9 mouse cellular contexts compared by ENCODE assay signal in genomic region chr11:104132580-104133441, GRCm38 (mm10). TPM values are rescaled to one million over a fixed set of nuclear protein-coding genes. Genes with fewer than 3 reads are reported as not detected.
DNase-seq lines count a peak whose midpoint lies in the region; ATAC-seq and TF ChIP-seq lines count a peak whose summit lies in the region.
"Had no signal": no experiment of that assay in that cellular context is flagged by ENCODE, and none has a peak within 500 bp of the region (broad histone marks: within the 10 kb centered on the region; RNA-seq: fewer than 3 reads in every experiment).

Gene Crhr1, plus strand, starts transcription at chr11:104132855.

- no peak within 1 kb of the TSS for H3K4me3 ChIP-seq in kidney, adult 2 months (ENCODE audit: insufficient read depth, low read depth, low read length)
- peak within 1 kb of the TSS; percentile 62 for H3K4me3 ChIP-seq in embryonic facial prominence, embryonic 12.5 days
- peak within 1 kb of the TSS; percentile 52 for H3K4me3 ChIP-seq in intestine, embryonic 16.5 days (ENCODE audit: low read length)
- peak within 1 kb of the TSS; percentile 41 for H3K4me3 ChIP-seq in stomach, postnatal 0 days (ENCODE audit: low read depth, low read length)
- H3K4me3 ChIP-seq: megakaryocyte, embryonic 14.5 days had no signal

- TF ChIP-seq EP300 in stomach, postnatal 0 days (optimal IDR thresholded peaks at IDR 0.05): no peak

- no peak within 1 kb of the TSS for H3K27ac ChIP-seq in kidney, adult 2 months (ENCODE audit: insufficient read depth, low read depth, low read length)
- no peak within 1 kb of the TSS for H3K27ac ChIP-seq in embryonic facial prominence, embryonic 12.5 days
- H3K27ac ChIP-seq in intestine, embryonic 16.5 days (ENCODE audit: low read length): no peak within 1 kb of the TSS
- H3K27ac ChIP-seq in stomach, postnatal 0 days (replicated peaks): no peak within 1 kb of the TSS

- no peaks in the 10 kb centered on the region for H3K4me1 ChIP-seq in kidney, adult 2 months (ENCODE audit: control insufficient read depth, insufficient read depth, low read length)
- peaks cover 12% of the 10 kb centered on the region for H3K4me1 ChIP-seq in embryonic facial prominence, embryonic 12.5 days
- peaks cover 18% of the 10 kb centered on the region; the same call in 1 of the 2 replicates for H3K4me1 ChIP-seq in intestine, embryonic 16.5 days (ENCODE audit: control insufficient read depth, insufficient read depth, low read length)
- H3K4me1 ChIP-seq in stomach, postnatal 0 days (replicated peaks; ENCODE audit: control insufficient read depth, insufficient read depth): peaks cover 3% of the 10 kb centered on the region; the same call in 1 of the 2 replicates

- no peaks in the 10 kb centered on the region for H3K9me3 ChIP-seq in embryonic facial prominence, embryonic 12.5 days
- H3K9me3 ChIP-seq in intestine, embryonic 16.5 days (ENCODE audit: control insufficient read depth, low read length): no peaks in the 10 kb centered on the region
- no peaks in the 10 kb centered on the region for H3K9me3 ChIP-seq in stomach, postnatal 0 days (ENCODE audit: control insufficient read depth, low read length)
- H3K9me3 ChIP-seq: megakaryocyte, embryonic 14.5 days had no signal

- ATAC-seq in embryonic facial prominence, embryonic 12.5 days (ENCODE audit: insufficient number of reproducible peaks, insufficient read depth, low FRiP score, low TSS enrichment): peak; percentile 73
- ATAC-seq in intestine, embryonic 16.5 days: no peak
- ATAC-seq in stomach, postnatal 0 days (ENCODE audit: low FRiP score, low TSS enrichment): peak; percentile 24; the same call in 1 of the 2 replicates

- no peaks in the 10 kb centered on the region for H3K36me3 ChIP-seq in kidney, adult 2 months (ENCODE audit: control insufficient read depth, insufficient read depth, low read length)
- no peaks in the 10 kb centered on the region for H3K36me3 ChIP-seq in embryonic facial prominence, embryonic 12.5 days
- no peaks in the 10 kb centered on the region for H3K36me3 ChIP-seq in intestine, embryonic 16.5 days (ENCODE audit: control insufficient read depth, insufficient read depth, low read length)
- H3K36me3 ChIP-seq in stomach, postnatal 0 days (ENCODE audit: control insufficient read depth, insufficient read depth, low read length): no peaks in the 10 kb centered on the region

- no peak for TF ChIP-seq CTCF in kidney, adult 2 months (conservative IDR thresholded peaks at IDR 0.05; ENCODE audit: insufficient read depth, insufficient read length, low read depth, low read length)
- no peak for TF ChIP-seq CTCF in brain, embryonic 14.5 days (IDR thresholded peaks at IDR 0.05; ENCODE audit: borderline replicate concordance, extremely low read depth, insufficient read depth, insufficient read length)
- TF ChIP-seq CTCF in stomach, postnatal 0 days (IDR thresholded peaks at IDR 0.05; ENCODE audit: low read depth): no peak

- WGBS in kidney, adult 2 months: 1% methylated on average over 71 of the region's 80 CpGs
- WGBS in embryonic facial prominence, embryonic 12.5 days: under 1% methylated on average over 77 of the region's 80 CpGs
- WGBS in intestine, embryonic 16.5 days: 1% methylated on average over 76 of the region's 80 CpGs
- 1% methylated on average over 68 of the region's 80 CpGs for WGBS in stomach, postnatal 0 days

- peak within 1 kb of the TSS; percentile 100 for H3K4me2 ChIP-seq in embryonic facial prominence, embryonic 12.5 days (replicated peaks)
- peak within 1 kb of the TSS; percentile 84 for H3K4me2 ChIP-seq in intestine, embryonic 16.5 days (ENCODE audit: low read depth, low read length)
- peak within 1 kb of the TSS; percentile 63 for H3K4me2 ChIP-seq in stomach, postnatal 0 days (replicated peaks; ENCODE audit: low read depth)

- peak; percentile 19 for DNase-seq in kidney, postnatal 14 days
- DNase-seq in kidney, adult 2 months: no peak
- peak; percentile 67 for DNase-seq in brain, embryonic 14.5 days (ENCODE audit: low read depth)
- DNase-seq in mesoderm, embryonic 11.5 days (ENCODE audit: low read depth, low spot score): peak; percentile 40
- DNase-seq in stomach, postnatal 0 days (ENCODE audit: low spot score): peak; percentile 15
- no peak for DNase-seq in T-cell, adult 2 months (ENCODE audit: low spot score)

- H3K27me3 ChIP-seq in kidney, adult 2 months (replicated peaks; ENCODE audit: control insufficient read depth, insufficient read depth, low read length): peaks cover 4% of the 10 kb centered on the region; the same call in 1 of the 2 replicates
- H3K27me3 ChIP-seq in embryonic facial prominence, embryonic 12.5 days: peaks cover 70% of the 10 kb centered on the region
- peaks cover 68% of the 10 kb centered on the region for H3K27me3 ChIP-seq in intestine, embryonic 16.5 days (replicated peaks; ENCODE audit: control insufficient read depth, insufficient read depth, low read length)
- peaks cover 19% of the 10 kb centered on the region for H3K27me3 ChIP-seq in stomach, postnatal 0 days (ENCODE audit: control insufficient read depth, insufficient read depth, low read length)

- H3K9ac ChIP-seq in embryonic facial prominence, embryonic 12.5 days: peak within 1 kb of the TSS; percentile 49
- peak within 1 kb of the TSS; percentile 45 for H3K9ac ChIP-seq in intestine, embryonic 16.5 days (ENCODE audit: low read depth, low read length)
- 0 out of 2 replicates have a peak within 1 kb of the TSS, but pooled peaks have one; percentile 4 for H3K9ac ChIP-seq in stomach, postnatal 0 days (ENCODE audit: low read length)

- TF ChIP-seq POLR2A in kidney, adult 2 months (IDR thresholded peaks at IDR 0.05; ENCODE audit: low read depth, low read length): no peak
- no peak for TF ChIP-seq POLR2A in brain, embryonic 14.5 days (IDR thresholded peaks at IDR 0.05; ENCODE audit: borderline replicate concordance, extremely low read depth, insufficient read depth, insufficient read length, poor library complexity, severe bottlenecking)

RNA-seq across cellular contexts. Expression of gene Crhr1, which starts in this region (rescaled TPM):
- not detected in 2 replicates for polyA plus RNA-seq in kidney, adult 2 months (2012; rRNA removed)
- 9.9 and 10.2 TPM in 2 replicates for polyA plus RNA-seq in brain, embryonic 14.5 days (2012; rRNA removed)
- 0.36 and 0.47 TPM in 2 replicates for polyA plus RNA-seq in embryonic facial prominence, embryonic 12.5 days (2016; fragmentation: Nextera tagmentation; extraction: Ambion mirVana)
- polyA plus RNA-seq in intestine, embryonic 16.5 days (2015; fragmentation: Nextera tagmentation; extraction: Ambion mirVana): 0.12 TPM in 1 of 2 replicates, not detected in the other
- 0.04 and 0.07 TPM in 2 replicates for polyA plus RNA-seq in stomach, postnatal 0 days (2015; fragmentation: Nextera tagmentation; extraction: Ambion mirVana)

Comparison
In these comparisons a context has a peak if more than half of its experiments do, and no peak if none do; other contexts are left out.
1. DNase-seq: peak in kidney, postnatal 14 days (single experiment), brain, embryonic 14.5 days (single experiment) and mesoderm, embryonic 11.5 days (single experiment); none in kidney, adult 2 months (single experiment) and T-cell, adult 2 months (single experiment).
2. Peak in ATAC-seq, H3K4me3 ChIP-seq, H3K9ac ChIP-seq and H3K4me2 ChIP-seq in embryonic facial prominence, embryonic 12.5 days; RNA of the gene not detected or under 1 TPM.
3. Peak in DNase-seq, ATAC-seq, H3K4me3 ChIP-seq, H3K9ac ChIP-seq and H3K4me2 ChIP-seq in stomach, postnatal 0 days; RNA of the gene not detected or under 1 TPM.
4. Peak in every context shown above with its lines, with median percentiles within 50 percentile points of each other: H3K4me2 ChIP-seq and H3K9ac ChIP-seq.